Mouse (Mus musculus): ENCODE results near the gene Pcdh9. TPM values are rescaled to one million over a fixed set of nuclear protein-coding genes. Genes with fewer than 3 reads are reported as not detected.

Pcdh9 gene
- polyA plus RNA-seq, 1 experiment from 2014 or later: 27.5 TPM

- Histone ChIP-seq H3K4me3 (ENCODE audit: low read depth, low read length) (no peak overlapping the region), H3K27ac (replicated peaks; ENCODE audit: low read depth, low read length) (no peak overlapping the region), H3K4me2 (ENCODE audit: low read depth, low read length) (no peak overlapping the region), H3K27me3 (ENCODE audit: control insufficient read depth, insufficient read depth, low read length) (no peaks in the 10 kb centered on the region), H3K9ac (replicated peaks; ENCODE audit: low read length) (no peak overlapping the region), H3K36me3 (replicated peaks; ENCODE audit: control insufficient read depth, insufficient read depth, low read depth, low read length) (no peaks in the 10 kb centered on the region), H3K4me1 (ENCODE audit: control insufficient read depth, insufficient read depth, low read length) (no peaks in the 10 kb centered on the region), H3K9me3 (replicated peaks; ENCODE audit: control insufficient read depth, low read length) (no peaks in the 10 kb centered on the region)
- DNase-seq (ENCODE audit: low spot score): no peak
- ATAC-seq (replicated peaks; ENCODE audit: insufficient number of reproducible peaks, low FRiP score, low TSS enrichment, low read depth): no peak
- 94% methylated on average over 1 of the region's 1 CpGs for WGBS
Measured at GRCm38 (mm10) chr14:93700916-93701315, 189.6 kb downstream of the Pcdh9 start.

GRCm38 (mm10) chr14:93684641-93685040, 205.8 kb downstream of the Pcdh9 start:
- no peak for ATAC-seq (replicated peaks; ENCODE audit: insufficient number of reproducible peaks, low FRiP score, low TSS enrichment, low read depth)
- Histone ChIP-seq H3K27ac (replicated peaks; ENCODE audit: low read depth, low read length) (no peak overlapping the region), H3K4me2 (ENCODE audit: low read depth, low read length) (no peak overlapping the region), H3K4me1 (ENCODE audit: control insufficient read depth, insufficient read depth, low read length) (no peaks in the 10 kb centered on the region), H3K4me3 (ENCODE audit: low read depth, low read length) (no peak overlapping the region), H3K9ac (replicated peaks; ENCODE audit: low read length) (no peak overlapping the region), H3K27me3 (ENCODE audit: control insufficient read depth, insufficient read depth, low read length) (no peaks in the 10 kb centered on the region), H3K36me3 (replicated peaks; ENCODE audit: control insufficient read depth, insufficient read depth, low read depth, low read length) (no peaks in the 10 kb centered on the region), H3K9me3 (replicated peaks; ENCODE audit: control insufficient read depth, low read length) (no peaks in the 10 kb centered on the region)
- DNase-seq (ENCODE audit: low spot score): no peak
- 75% methylated on average over 1 of the region's 1 CpGs for WGBS

GRCm38 (mm10) chr14:93675273-93676068, 215.0 kb downstream of the Pcdh9 start:
- no peak overlapping the region for H3K4me2 ChIP-seq (ENCODE audit: low read depth, low read length)
- H3K36me3 ChIP-seq (replicated peaks; ENCODE audit: control insufficient read depth, insufficient read depth, low read depth, low read length): no peaks in the 10 kb centered on the region
- H3K27ac ChIP-seq (replicated peaks; ENCODE audit: low read depth, low read length): no peak overlapping the region
- H3K27me3 ChIP-seq (ENCODE audit: control insufficient read depth, insufficient read depth, low read length): no peaks in the 10 kb centered on the region
- H3K4me1 ChIP-seq (ENCODE audit: control insufficient read depth, insufficient read depth, low read length): no peaks in the 10 kb centered on the region
- no peaks in the 10 kb centered on the region for H3K9me3 ChIP-seq (replicated peaks; ENCODE audit: control insufficient read depth, low read length)
- DNase-seq (ENCODE audit: low spot score): no peak
- WGBS: 87% methylated on average over 5 of the region's 5 CpGs
- ATAC-seq (replicated peaks; ENCODE audit: insufficient number of reproducible peaks, low FRiP score, low TSS enrichment, low read depth): no peak
- no peak overlapping the region for H3K4me3 ChIP-seq (ENCODE audit: low read depth, low read length)
- H3K9ac ChIP-seq (replicated peaks; ENCODE audit: low read length): no peak overlapping the region

DNA sequence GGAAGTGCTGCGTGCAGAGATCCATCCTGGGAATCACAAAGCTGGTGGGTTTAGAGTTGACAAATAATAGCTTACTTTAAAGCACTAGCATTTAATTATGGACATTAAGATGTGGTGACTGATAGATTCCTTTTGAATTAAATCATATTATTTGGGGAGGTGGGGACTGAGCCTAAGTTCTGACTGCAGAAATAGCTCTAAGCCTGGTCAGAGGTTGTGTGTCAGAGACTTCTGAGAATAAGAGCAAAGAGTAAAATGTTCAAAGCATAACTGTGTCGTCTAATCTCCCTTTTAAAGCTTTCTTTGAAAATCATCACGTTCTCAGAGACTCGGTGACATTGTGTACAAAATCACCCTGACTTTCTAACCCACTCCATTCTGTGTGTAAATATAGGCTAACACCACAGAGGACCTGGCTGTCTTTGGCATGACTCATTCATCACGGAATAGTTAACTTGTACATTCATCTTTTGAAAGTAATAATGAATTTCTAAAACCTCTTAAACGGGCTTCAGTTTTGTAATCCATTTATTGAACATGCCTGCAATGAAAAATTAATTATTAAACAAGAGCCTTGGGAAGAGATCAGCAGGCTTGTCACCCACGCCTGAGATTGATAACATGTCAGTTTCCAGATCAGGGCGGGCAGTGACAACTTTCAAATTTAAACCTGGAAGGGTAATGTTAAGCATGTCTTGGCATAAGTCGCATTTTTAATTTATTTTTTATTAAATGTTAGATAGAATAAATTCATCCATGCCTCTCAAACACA, 236.3 kb downstream of the Pcdh9 start:
- WGBS: 79% methylated on average over 9 of the region's 9 CpGs

GRCm38 (mm10) chr14:93627241-93627640, 263.2 kb downstream of the Pcdh9 start:
- 80% methylated on average over 2 of the region's 2 CpGs for WGBS
- no peak overlapping the region for H3K27ac ChIP-seq (replicated peaks; ENCODE audit: low read depth, low read length)
- ATAC-seq (replicated peaks; ENCODE audit: insufficient number of reproducible peaks, low FRiP score, low TSS enrichment, low read depth) (no peak), DNase-seq (ENCODE audit: low spot score) (no peak)
- H3K36me3 ChIP-seq (replicated peaks; ENCODE audit: control insufficient read depth, insufficient read depth, low read depth, low read length): no peaks in the 10 kb centered on the region
- no peak overlapping the region for H3K4me3 ChIP-seq (ENCODE audit: low read depth, low read length)
- no peaks in the 10 kb centered on the region for H3K4me1 ChIP-seq (ENCODE audit: control insufficient read depth, insufficient read depth, low read length)
- no peaks in the 10 kb centered on the region for H3K27me3 ChIP-seq (ENCODE audit: control insufficient read depth, insufficient read depth, low read length)
- H3K4me2 ChIP-seq (ENCODE audit: low read depth, low read length): no peak overlapping the region
- H3K9ac ChIP-seq (replicated peaks; ENCODE audit: low read length): no peak overlapping the region
- H3K9me3 ChIP-seq (replicated peaks; ENCODE audit: control insufficient read depth, low read length): no peaks in the 10 kb centered on the region

More for the DNA sequence above, 236.3 kb downstream of the Pcdh9 start:
- Histone ChIP-seq H3K27ac (replicated peaks; ENCODE audit: low read depth, low read length) (no peak overlapping the region), H3K27me3 (ENCODE audit: control insufficient read depth, insufficient read depth, low read length) (no peaks in the 10 kb centered on the region), H3K4me3 (ENCODE audit: low read depth, low read length) (no peak overlapping the region), H3K4me1 (ENCODE audit: control insufficient read depth, insufficient read depth, low read length) (no peaks in the 10 kb centered on the region), H3K36me3 (replicated peaks; ENCODE audit: control insufficient read depth, insufficient read depth, low read depth, low read length) (no peaks in the 10 kb centered on the region), H3K9ac (replicated peaks; ENCODE audit: low read length) (no peak overlapping the region), H3K9me3 (replicated peaks; ENCODE audit: control insufficient read depth, low read length) (no peaks in the 10 kb centered on the region), H3K4me2 (ENCODE audit: low read depth, low read length) (no peak overlapping the region)
- DNase-seq (ENCODE audit: low spot score): no peak
- ATAC-seq (replicated peaks; ENCODE audit: insufficient number of reproducible peaks, low FRiP score, low TSS enrichment, low read depth): no peak

- H3K27ac ChIP-seq (replicated peaks; ENCODE audit: low read depth, low read length): no peak overlapping the region
- H3K4me3 ChIP-seq (ENCODE audit: low read depth, low read length): no peak overlapping the region
- ATAC-seq (replicated peaks; ENCODE audit: insufficient number of reproducible peaks, low FRiP score, low TSS enrichment, low read depth) (no peak), DNase-seq (ENCODE audit: low spot score) (no peak)
- no peaks in the 10 kb centered on the region for H3K4me1 ChIP-seq (ENCODE audit: control insufficient read depth, insufficient read depth, low read length)
- 85% methylated on average over 1 of the region's 1 CpGs for WGBS
- H3K4me2 ChIP-seq (ENCODE audit: low read depth, low read length): no peak overlapping the region
- no peaks in the 10 kb centered on the region for H3K27me3 ChIP-seq (ENCODE audit: control insufficient read depth, insufficient read depth, low read length)
- H3K9ac ChIP-seq (replicated peaks; ENCODE audit: low read length): no peak overlapping the region
- no peaks in the 10 kb centered on the region for H3K36me3 ChIP-seq (replicated peaks; ENCODE audit: control insufficient read depth, insufficient read depth, low read depth, low read length)
- H3K9me3 ChIP-seq (replicated peaks; ENCODE audit: control insufficient read depth, low read length): no peaks in the 10 kb centered on the region
Measured at GRCm38 (mm10) chr14:93624144-93624543, 266.3 kb downstream of the Pcdh9 start.

DNA sequence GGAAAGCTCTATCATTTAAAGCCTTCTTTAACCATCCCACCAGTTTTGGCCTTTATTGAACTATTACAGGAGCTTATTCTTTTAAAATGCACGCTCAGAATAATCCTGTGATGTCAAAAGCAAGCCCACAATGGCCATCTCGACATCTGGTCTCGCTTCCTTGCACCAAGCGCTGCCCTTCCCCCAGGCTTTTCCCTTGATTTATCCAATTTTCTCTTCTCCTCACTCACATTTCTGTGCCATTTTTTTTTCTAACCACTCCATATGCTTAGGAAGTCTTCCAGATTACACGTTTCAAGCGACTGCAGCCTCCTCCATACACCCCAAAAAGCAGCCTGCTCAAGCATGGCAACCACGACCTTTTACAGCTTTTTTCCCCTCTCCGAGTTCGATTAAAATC, 269.3 kb downstream of the Pcdh9 start:
- WGBS: 45% methylated on average over 9 of the region's 9 CpGs
- Histone ChIP-seq H3K9me3 (replicated peaks; ENCODE audit: control insufficient read depth, low read length) (no peaks in the 10 kb centered on the region), H3K27me3 (ENCODE audit: control insufficient read depth, insufficient read depth, low read length) (no peaks in the 10 kb centered on the region), H3K4me1 (ENCODE audit: control insufficient read depth, insufficient read depth, low read length) (no peaks in the 10 kb centered on the region), H3K4me3 (ENCODE audit: low read depth, low read length) (no peak overlapping the region), H3K9ac (replicated peaks; ENCODE audit: low read length) (no peak overlapping the region), H3K27ac (replicated peaks; ENCODE audit: low read depth, low read length) (no peak overlapping the region), H3K4me2 (ENCODE audit: low read depth, low read length) (no peak overlapping the region), H3K36me3 (replicated peaks; ENCODE audit: control insufficient read depth, insufficient read depth, low read depth, low read length) (no peaks in the 10 kb centered on the region)
- DNase-seq (ENCODE audit: low spot score): peak; percentile 34
- no peak for ATAC-seq (replicated peaks; ENCODE audit: insufficient number of reproducible peaks, low FRiP score, low TSS enrichment, low read depth)

DNA sequence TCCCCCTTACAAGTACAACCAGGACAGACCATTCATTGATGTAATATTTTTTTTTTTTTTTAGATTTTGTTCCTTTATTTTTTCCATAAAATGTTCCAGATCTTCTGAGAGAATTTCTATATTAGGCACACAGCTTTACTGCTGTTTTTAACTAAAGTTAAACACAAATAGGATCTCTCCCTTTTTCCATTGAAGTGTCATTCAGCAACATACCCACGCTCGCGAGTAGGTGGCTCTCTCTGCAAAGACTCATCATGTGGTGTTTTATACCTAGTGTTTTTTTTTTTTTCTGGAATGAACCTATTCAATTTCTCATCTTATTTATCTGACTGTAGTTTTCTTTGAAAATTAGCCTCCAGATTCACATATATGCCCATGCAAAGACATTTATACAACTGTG, 282.9 kb downstream of the Pcdh9 start:
- Histone ChIP-seq H3K9me3 (replicated peaks; ENCODE audit: control insufficient read depth, low read length) (no peaks in the 10 kb centered on the region), H3K4me1 (ENCODE audit: control insufficient read depth, insufficient read depth, low read length) (no peaks in the 10 kb centered on the region), H3K27ac (replicated peaks; ENCODE audit: low read depth, low read length) (no peak overlapping the region), H3K36me3 (replicated peaks; ENCODE audit: control insufficient read depth, insufficient read depth, low read depth, low read length) (no peaks in the 10 kb centered on the region), H3K4me2 (ENCODE audit: low read depth, low read length) (no peak overlapping the region), H3K9ac (replicated peaks; ENCODE audit: low read length) (no peak overlapping the region), H3K27me3 (ENCODE audit: control insufficient read depth, insufficient read depth, low read length) (no peaks in the 10 kb centered on the region), H3K4me3 (ENCODE audit: low read depth, low read length) (no peak overlapping the region)
- 95% methylated on average over 3 of the region's 3 CpGs for WGBS
- DNase-seq (ENCODE audit: low spot score): no peak
- ATAC-seq (replicated peaks; ENCODE audit: insufficient number of reproducible peaks, low FRiP score, low TSS enrichment, low read depth): no peak
